Mouse (Mus musculus) cerebellum, adult 2 months (tissue): ENCODE measurements at regions not wholly inside any gene's neighbourhood (a gene's known extent, or its start where the extent isn't known, plus 50 kb on each side); places are given as distances from the start of the nearest gene placed in this dataset.
A peak's percentile ranks its signal among the peaks of the same experiment; 100 is the strongest.

ENCODE experiments used
- DNase-seq, 2 experiments: peaks; one replicate each; pipeline ENCODE4 v3.0.0; 2021
- H3K27ac ChIP-seq: fragments of 200-500 bp; 2 replicates; pipeline ENCODE4 v1.5.1; 2012; ENCODE audit warnings: low read length, control low read depth, inconsistent platforms; ENCODE audit not compliant: insufficient read depth
- H3K27me3 ChIP-seq: fragments of 200-500 bp; 2 replicates; pipeline ENCODE4 v1.6.1; 2012; ENCODE audit warnings: inconsistent platforms, mild to moderate bottlenecking, low read length, moderate library complexity; ENCODE audit not compliant: control insufficient read depth, insufficient read depth
- H3K4me1 ChIP-seq: fragments of 200-500 bp; 2 replicates; pipeline ENCODE4 v1.6.1; 2011; ENCODE audit warnings: low read length; ENCODE audit not compliant: control insufficient read depth, insufficient read depth
- H3K4me3 ChIP-seq: fragments of 200-500 bp; replicated peaks from 2 replicates; pipeline ENCODE3; 2011; ENCODE audit warnings: mild to moderate bottlenecking, low read depth, low read length, control low read depth; ENCODE audit not compliant: insufficient read depth
- CTCF ChIP-seq: fragments of 200-500 bp; IDR thresholded peaks from 2 replicates; pipeline ENCODE4 v1.5.1; 2011; ENCODE audit warnings: low read depth, mild to moderate bottlenecking, control low read depth, low read length, moderate library complexity, borderline replicate concordance; ENCODE audit not compliant: insufficient read depth
- POLR2A ChIP-seq: fragments of 200-500 bp; IDR thresholded peaks from 2 replicates; pipeline ENCODE4 v1.6.1; 2011; ENCODE audit warnings: low read length, control low read depth, borderline replicate concordance; ENCODE audit not compliant: insufficient read depth
- WGBS: fragments of 180-500 bp; shearing (Covaris S2); methylation state at CpG from one replicate; pipeline ENCODE4 v1.1.7; 2018; 5-methylcytosine and 5-hydroxymethylcytosine counted together

- no peak for DNase-seq
- Histone ChIP-seq H3K27me3 (no peaks in the 10 kb centered on the region), H3K27ac (no peak overlapping the region), H3K4me3 (no peak overlapping the region), H3K4me1 (no peaks in the 10 kb centered on the region)
- TF ChIP-seq CTCF (no peak), POLR2A (no peak)
- WGBS, result 49% methylated on average over 2 of the region's 2 CpGs
These were observed 702.7 kb downstream of the Epm2a start for GRCm38 (mm10) chr10:12045937-12046336.

DNA sequence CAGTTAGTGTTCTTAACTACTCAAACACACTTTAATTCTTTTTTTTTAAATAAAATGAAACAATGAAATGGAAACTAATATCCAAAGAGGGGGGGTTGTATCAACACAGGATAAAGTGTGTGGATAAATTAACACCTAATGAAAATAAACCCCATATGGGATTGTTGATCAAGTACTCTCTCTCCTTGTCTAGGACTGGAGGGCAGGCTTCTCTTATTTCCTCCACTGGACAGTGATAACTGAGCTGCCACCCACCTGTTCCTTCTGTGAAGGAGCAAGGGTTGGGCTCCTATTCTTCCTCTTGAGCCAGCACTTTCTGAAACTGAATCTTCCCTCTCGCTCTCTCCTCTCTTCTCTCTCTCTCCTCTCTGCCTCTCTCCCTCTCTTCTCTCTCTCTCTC is 716.5 kb downstream of the Epm2a start:
- TF ChIP-seq CTCF (no peak), POLR2A (no peak)
- H3K4me3 ChIP-seq, result no peak overlapping the region
- no peak overlapping the region for H3K27ac ChIP-seq
- no peaks in the 10 kb centered on the region for H3K27me3 ChIP-seq
- no peaks in the 10 kb centered on the region for H3K4me1 ChIP-seq
- 90% methylated on average over 1 of the region's 1 CpGs for WGBS
- DNase-seq, result no peak

- Histone ChIP-seq H3K27me3 (no peaks in the 10 kb centered on the region), H3K4me1 (no peaks in the 10 kb centered on the region), H3K27ac (no peak overlapping the region), H3K4me3 (no peak overlapping the region)
- TF ChIP-seq POLR2A, result no peak
- no peak for TF ChIP-seq CTCF
- WGBS, result 82% methylated on average over 5 of the region's 5 CpGs
- DNase-seq, result no peak
These were observed 718.1 kb downstream of the Epm2a start for GRCm38 (mm10) chr10:12061069-12061861.

- WGBS, result 47% methylated on average over 1 of the region's 1 CpGs
- no peak for TF ChIP-seq POLR2A
- no peak for TF ChIP-seq CTCF
- Histone ChIP-seq H3K4me3 (no peak overlapping the region), H3K27me3 (no peaks in the 10 kb centered on the region), H3K27ac (no peak overlapping the region), H3K4me1 (no peaks in the 10 kb centered on the region)
- no peak for DNase-seq
These were observed 719.1 kb downstream of the Epm2a start for GRCm38 (mm10) chr10:12062302-12062701.

GRCm38 (mm10) chr10:12083961-12084360 is 740.8 kb downstream of the Epm2a start:
- H3K4me1 ChIP-seq, result no peaks in the 10 kb centered on the region; the same call in 1 of the 2 replicates
- H3K27me3 ChIP-seq, result no peaks in the 10 kb centered on the region; the same call in 1 of the 2 replicates
- no peak overlapping the region for H3K27ac ChIP-seq
- peak; percentile 63 to 84 for DNase-seq
- WGBS, result 79% methylated on average over 1 of the region's 1 CpGs
- no peak overlapping the region for H3K4me3 ChIP-seq
- no peak for TF ChIP-seq CTCF
- TF ChIP-seq POLR2A, result no peak

- no peak overlapping the region for H3K4me3 ChIP-seq
- no peak overlapping the region for H3K27ac ChIP-seq
- no peaks in the 10 kb centered on the region for H3K27me3 ChIP-seq
- no peak for TF ChIP-seq POLR2A
- no peak for TF ChIP-seq CTCF
- H3K4me1 ChIP-seq, result no peaks in the 10 kb centered on the region
- WGBS, result 35% methylated on average over 1 of the region's 1 CpGs
- DNase-seq, result peak in 1 of 2 experiments; percentile 53
These were observed 749.3 kb downstream of the Epm2a start for GRCm38 (mm10) chr10:12092521-12092920.

DNA sequence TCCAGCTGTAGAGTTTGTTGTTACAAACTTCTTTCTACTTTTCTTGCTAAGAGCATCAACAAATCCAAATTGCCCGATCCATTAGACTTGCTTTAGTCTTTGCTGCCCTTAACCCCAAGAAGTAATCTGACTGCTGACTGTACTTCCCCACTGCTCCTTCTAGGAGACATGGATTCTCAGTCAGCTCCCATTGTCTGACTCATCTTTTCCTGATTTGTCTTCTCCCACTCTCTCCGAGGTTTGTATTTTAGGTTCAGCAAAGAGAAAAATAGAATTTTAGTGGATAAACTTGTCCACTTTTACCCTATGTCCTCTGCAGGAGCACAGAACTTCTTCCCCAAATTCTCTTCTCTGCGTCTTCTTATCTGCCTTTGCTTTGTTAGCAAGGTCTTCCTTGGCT is 753.5 kb downstream of the Epm2a start:
- Histone ChIP-seq H3K27me3 (no peaks in the 10 kb centered on the region), H3K4me3 (no peak overlapping the region), H3K4me1 (no peaks in the 10 kb centered on the region), H3K27ac (no peak overlapping the region)
- WGBS, result 95% methylated on average over 3 of the region's 3 CpGs
- TF ChIP-seq POLR2A (no peak), CTCF (no peak)
- DNase-seq, result no peak

DNA sequence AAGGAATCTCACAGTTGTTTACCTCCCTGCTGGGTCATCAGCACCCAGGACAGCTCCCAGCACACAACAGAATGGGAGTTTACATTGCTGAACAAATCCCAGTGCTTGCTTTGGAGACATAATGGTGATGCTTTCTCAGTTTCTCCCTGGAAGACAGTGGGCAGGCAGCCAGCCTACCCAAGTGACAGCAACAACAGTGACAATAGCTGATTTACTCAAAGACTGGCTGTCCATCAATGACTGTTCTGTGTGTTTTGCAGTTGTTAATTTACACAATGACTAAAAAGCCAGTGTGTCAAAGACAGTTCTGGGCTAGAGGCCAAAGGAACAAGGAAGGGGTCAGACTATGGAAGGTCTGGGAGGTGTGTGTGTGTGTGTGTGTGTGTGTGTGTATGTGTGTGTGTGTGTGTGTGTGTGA is 762.2 kb downstream of the Utrn start:
- Histone ChIP-seq H3K4me1 (peaks cover 6% of the 10 kb centered on the region; the same call in 1 of the 2 replicates), H3K27ac (no peak overlapping the region), H3K27me3 (no peaks in the 10 kb centered on the region), H3K4me3 (no peak overlapping the region)
- peak in 1 of 2 experiments; percentile 23 for DNase-seq
- TF ChIP-seq CTCF, result no peak
- TF ChIP-seq POLR2A, result no peak
